Mouse (Mus musculus): ENCODE measurements at regions not wholly inside any gene's neighbourhood (a gene's known extent, or its start where the extent isn't known, plus 50 kb on each side); places are given as distances from the start of the nearest gene placed in this dataset.
A peak's percentile ranks its signal among the peaks of the same experiment; 100 is the strongest.
"Not testable (repeated sequence)": the region's sequence is repeated elsewhere in the genome, so short reads cannot be mapped to it uniquely, and the experiment has no call there.

- not testable (repeated sequence) for DNase-seq (ENCODE audit: low spot score)
Measured at GRCm38 (mm10) chr16:50774699-50775098, 183.7 kb upstream of the Ccdc54 start.

- no peak for DNase-seq (ENCODE audit: low spot score)
Measured at GRCm38 (mm10) chr16:50766055-50766770, 175.3 kb upstream of the Ccdc54 start.

- DNase-seq (ENCODE audit: low spot score) = no peak
Measured at GRCm38 (mm10) chr16:50762096-50762495, 171.1 kb upstream of the Ccdc54 start.

- no peak for DNase-seq (ENCODE audit: low spot score)
Measured at GRCm38 (mm10) chr16:50759979-50760378, 169.0 kb upstream of the Ccdc54 start.

DNA sequence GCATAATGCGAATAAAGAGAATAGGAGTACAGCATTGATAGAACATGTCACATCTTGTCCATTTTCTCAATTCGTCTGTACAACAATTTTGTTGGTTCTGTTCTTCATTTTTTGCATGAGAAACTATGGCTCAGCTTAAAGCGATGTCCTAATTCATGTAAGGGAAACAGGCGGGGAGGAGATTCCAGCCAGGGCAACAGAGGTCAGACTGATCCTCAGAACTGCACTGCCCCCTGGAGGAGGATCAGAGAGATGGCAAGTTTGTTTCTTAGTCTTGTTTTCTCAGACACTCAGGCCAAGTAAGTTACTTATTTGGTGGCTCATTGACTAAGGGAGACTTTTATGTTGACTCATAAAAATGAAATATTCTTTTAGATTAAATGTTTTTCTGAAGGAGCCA, 165.7 kb upstream of the Ccdc54 start:
- DNase-seq (ENCODE audit: low spot score) = peak; percentile 39

DNA sequence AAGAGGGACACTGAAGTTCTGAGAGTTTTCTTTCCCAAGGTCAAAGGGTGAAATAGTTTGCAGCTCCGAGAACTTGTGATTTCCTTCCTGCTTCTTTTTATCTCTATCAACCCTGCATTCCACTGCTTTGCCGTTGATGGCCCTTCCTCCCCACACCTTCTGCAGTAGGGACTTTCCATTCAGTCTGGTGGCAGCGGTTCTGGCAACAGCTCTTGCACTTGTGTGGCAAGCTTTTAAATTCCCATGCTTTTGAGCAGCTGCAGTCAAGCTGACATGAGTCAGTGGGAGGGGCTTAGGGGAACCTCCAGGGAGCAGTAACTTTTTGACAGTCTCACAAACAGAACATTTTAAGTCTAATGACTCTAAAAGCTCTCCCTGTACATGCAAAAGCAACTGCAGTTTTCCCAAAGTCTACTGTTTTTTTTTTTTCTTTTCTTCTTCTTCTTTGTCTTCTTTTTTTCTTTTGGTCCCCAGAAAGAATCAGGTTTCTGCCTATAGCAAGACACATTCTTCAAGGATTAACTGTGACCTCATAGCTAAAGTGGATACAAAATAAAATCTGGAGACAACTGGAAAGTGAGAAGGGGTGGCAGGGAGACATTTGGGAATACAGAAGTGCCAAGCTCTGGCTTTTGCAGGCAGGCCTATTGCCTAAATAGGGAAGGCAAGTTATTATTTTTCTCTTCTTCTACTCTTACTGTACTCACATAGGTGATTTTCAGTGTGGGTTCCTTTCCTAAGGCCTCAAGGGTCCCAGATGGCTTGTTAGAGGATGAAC, 162.8 kb upstream of the Ccdc54 start:
- peak; percentile 56 for DNase-seq (ENCODE audit: low spot score)

DNA sequence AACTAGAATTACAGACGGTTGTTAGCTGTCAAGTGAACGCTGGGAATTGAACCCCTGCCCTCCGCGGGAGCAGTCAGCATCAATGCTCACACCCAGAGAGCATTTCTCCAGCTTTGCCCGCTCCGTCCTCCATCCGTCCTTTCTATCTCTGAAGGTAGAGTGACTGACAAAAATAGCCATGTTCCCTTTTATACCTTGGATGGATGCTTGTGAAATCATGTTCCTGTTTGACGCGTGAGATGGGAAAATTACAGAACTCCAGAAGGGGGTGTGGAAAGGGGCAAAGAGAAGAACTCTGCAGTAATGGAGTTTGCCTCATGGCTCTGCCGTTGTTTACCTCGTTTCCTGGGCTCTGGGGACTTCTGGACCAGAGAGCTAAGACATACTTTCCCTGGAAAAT, 162.1 kb upstream of the Ccdc54 start:
- DNase-seq (ENCODE audit: low spot score) = no peak

DNA sequence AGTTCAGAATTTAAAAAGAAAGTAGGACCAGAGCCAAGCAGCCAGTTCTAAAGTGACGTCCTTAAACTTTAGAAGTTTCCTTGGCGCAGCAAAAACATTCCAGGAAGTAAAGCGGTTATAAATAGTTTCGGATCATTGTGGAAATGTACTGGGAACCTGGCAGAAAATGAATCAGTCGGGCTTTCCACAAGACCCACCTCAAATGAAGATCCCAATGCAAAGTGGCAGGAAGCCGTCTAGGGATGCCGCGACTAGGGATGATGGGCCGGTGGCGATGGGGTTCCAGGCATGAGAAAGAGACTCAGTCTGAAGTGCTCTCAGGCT, 161.3 kb upstream of the Ccdc54 start:
- peak; percentile 39 for DNase-seq (ENCODE audit: low spot score)

DNA sequence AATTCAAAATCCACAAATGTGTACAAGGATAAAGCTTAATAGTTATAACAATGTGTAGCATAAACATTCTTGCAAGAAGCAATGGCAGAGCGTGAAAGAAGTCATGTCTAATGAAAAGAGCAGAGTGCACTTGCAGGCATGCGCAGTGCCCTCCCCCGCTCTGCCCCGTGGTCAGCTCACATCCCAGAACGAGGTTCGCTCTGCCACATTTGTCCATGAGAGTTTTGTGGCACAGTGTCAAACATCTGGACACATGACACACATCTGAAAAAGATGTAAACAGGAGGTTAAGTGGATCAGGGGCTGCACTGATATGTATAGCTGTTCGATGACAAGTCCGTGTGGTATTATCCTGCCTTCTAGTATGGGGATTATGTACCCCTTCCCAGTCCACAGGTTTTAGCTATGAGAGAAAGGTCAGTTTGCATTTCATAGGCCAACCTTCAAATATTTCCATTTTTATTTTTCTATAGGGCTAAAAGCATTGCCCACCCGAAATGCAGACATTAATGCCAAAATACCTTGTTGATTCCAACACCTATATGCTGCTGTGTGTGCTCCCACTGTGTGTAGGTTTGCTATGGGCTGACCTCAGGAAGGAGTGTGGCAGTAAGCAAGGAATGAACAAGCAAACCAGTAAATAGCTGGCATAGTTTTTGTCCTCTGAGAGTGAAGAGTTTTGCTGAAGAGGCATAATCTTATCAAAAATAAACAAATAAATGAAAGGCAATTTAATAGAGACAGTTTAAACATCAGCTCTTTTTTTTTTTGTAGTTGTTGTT, 160.7 kb upstream of the Ccdc54 start:
- DNase-seq (ENCODE audit: low spot score) = no peak

- no peak for DNase-seq (ENCODE audit: low spot score)
Measured at GRCm38 (mm10) chr16:50747698-50748097, 156.7 kb upstream of the Ccdc54 start.

DNA sequence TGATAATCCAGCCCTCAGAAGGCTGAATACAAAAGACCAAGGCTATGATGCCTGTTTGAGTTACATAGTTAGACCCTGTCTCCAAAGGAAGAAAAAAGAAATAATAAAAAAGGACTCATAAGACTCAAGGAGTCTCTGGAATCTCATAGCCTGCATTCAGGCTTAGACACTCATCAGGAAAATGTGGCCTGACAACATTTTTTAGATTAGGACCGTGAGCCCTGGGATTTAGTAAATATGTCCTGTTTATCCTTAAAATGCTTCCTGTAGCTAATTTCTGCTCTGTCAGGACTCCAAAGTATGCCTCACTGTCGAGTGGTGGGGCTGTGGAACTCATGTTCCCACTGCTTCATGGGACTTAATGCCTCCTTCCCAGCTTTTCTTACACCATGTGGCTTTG, 154.8 kb upstream of the Ccdc54 start:
- no peak for DNase-seq (ENCODE audit: low spot score)

GRCm38 (mm10) chr16:50737396-50737843, 146.5 kb upstream of the Ccdc54 start:
- no peak for DNase-seq (ENCODE audit: low spot score)

GRCm38 (mm10) chr16:50736151-50737047, 145.4 kb upstream of the Ccdc54 start:
- peak; percentile 92 for DNase-seq (ENCODE audit: low spot score)

DNA sequence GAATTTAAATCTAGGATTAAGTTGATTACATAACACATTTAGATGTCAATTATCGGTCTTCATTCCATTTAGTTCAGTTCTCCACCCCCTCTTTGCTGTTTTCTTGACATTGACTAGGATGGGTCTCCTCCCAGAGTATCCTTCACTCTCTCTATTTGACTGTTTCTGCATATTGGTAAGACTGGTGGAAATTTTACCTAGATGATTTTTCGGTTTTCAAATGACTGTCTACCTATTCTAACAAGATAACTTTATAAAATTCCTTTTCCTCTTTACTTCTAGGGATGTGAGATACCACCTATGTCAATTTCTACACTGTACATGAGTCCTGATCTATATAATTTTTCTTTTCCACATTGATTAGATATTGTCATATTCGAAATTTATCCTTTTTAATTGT, 142.4 kb upstream of the Ccdc54 start:
- DNase-seq (ENCODE audit: low spot score) = no peak

GRCm38 (mm10) chr16:50732082-50733006, 141.4 kb upstream of the Ccdc54 start:
- DNase-seq (ENCODE audit: low spot score) = peak; percentile 93

DNA sequence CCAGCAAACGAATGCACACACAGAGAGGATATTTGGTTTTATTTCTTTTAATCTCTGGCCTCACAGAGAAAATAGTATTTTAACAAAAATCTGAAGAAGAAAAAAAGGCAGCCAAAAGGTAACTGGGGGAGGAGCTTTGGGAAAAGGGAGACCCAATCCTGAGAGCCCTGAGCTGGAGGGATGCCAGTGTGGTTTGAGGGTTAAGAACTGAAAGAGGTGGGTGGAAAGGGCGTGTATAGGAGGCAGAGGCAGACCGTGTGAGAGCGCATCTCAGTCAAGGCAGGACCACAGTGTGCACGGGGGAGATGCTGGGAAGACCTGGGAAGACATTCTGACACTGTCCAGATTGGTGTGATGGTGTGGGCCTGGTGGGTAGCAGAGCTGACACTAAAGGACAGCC, 138.4 kb upstream of the Ccdc54 start:
- no peak for DNase-seq (ENCODE audit: low spot score)

GRCm38 (mm10) chr16:50723144-50723543, 132.2 kb upstream of the Ccdc54 start:
- DNase-seq (ENCODE audit: low spot score) = no peak

- DNase-seq (ENCODE audit: low spot score) = no peak
Measured at GRCm38 (mm10) chr16:50717306-50718017, 126.5 kb upstream of the Ccdc54 start.

- DNase-seq (ENCODE audit: low spot score) = no peak
Measured at GRCm38 (mm10) chr16:50709727-50710126, 118.8 kb upstream of the Ccdc54 start.

DNA sequence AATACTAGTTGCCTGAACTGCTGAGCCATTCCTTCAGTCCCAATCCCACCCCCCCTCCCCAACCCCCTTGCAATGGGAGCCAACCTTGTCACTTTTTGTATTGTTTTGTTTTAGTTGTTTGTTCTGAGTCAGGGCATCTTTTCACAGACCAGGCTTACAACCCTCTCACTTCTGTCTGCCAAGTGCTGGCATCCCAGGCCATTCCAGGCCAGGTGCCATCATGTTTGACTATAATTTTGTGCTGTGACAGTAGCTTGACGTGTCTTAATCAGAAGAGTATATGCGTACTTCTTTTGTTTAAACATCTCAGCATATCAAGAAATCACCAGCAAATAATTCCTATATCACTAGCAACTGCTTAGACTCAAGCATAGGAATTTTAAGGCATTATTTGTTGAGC, 117.0 kb upstream of the Ccdc54 start:
- DNase-seq (ENCODE audit: low spot score) = no peak
